Mouse (Mus musculus) Patski (cell line): Measurements from ENCODE around the gene Zeb2. TPM values are rescaled to one million over a fixed set of nuclear protein-coding genes. Genes with fewer than 3 reads are reported as not detected.

ENCODE experiments used
- ATAC-seq: fragments of 100-300 bp; one replicate; pipeline ENCODE4 v1.8.0; 2021
- CTCF ChIA-PET: fragments of 350-600 bp; sonication (Branson Sonifier 250); formaldehyde crosslinking; loops from one replicate; lab custom pipeline; 2022; ENCODE audit warnings: inconsistent platforms; lab: Charles Lee
- POLR2A ChIA-PET: fragments of 350-600 bp; sonication (Branson Sonifier 250); formaldehyde crosslinking; loops from one replicate; lab custom pipeline; 2022; ENCODE audit warnings: antibody characterized with exemption, inconsistent platforms; lab: Charles Lee
- DNase-seq: peaks from one replicate; pipeline ENCODE4 v3.0.0-alpha.2; 2011; ENCODE audit warnings: low read depth, low spot score
- H3K27me3 ChIP-seq: fragments of 371-371 bp; one replicate; pipeline ENCODE4 v1.5.1; 2021
- CTCF ChIP-seq: fragments of 100-300 bp; IDR thresholded peaks from one replicate; pipeline ENCODE4 v1.5.1; 2021
- in situ Hi-C: fragments of 300-500 bp; cut with MboI; formaldehyde crosslinking; loops from 3 replicates; pipeline ENCODE4 v1.11.1; 2018; ENCODE audit warnings: low pct_unique_long_range_greater_than_20kb, mixed read lengths
- polyA plus RNA-seq: library from polyadenylated mRNA; unstranded; gene quantifications from one replicate; pipeline ENCODE4 v1.2.3, GENCODE M21; 2021

Gene Zeb2
- 19.8 TPM for polyA plus RNA-seq

DNA sequence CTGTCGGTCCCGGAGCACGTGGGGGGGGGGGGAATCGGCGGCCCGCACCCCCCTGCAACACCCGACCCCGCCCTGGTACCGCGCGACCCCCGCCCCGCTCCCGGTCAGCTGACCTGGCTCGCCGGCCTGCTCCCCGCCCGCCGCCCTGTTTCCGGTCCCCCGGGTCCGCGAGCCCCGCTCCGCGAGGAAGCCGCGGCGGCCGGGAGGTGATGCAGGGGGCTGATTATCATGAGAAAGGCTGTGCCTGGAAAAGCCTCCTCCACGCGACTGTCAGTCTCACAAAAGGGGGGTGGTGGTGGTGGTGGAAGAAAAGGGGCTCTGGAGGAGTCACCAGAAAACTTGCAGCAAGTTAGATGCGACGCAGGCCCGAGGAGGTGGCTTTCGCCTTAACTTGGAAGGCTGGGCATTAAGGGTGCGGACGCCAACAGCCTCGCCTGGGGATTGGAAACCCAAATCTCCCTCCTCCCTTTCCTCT is at the start of gene Zeb2:
TSS of gene Zeb2 (minus strand) at position 309 of the 475 bp plus-strand sequence.
- in situ Hi-C loops, result loop anchor here (5.0 to 10.0 kb wide), 3 partner anchors 168 to 1330 kb away; no protein-coding TSS in a partner anchor
- no peak for DNase-seq
- no peaks in the 10 kb centered on the region for H3K27me3 ChIP-seq
- POLR2A ChIA-PET, result no interaction called here
- TF ChIP-seq CTCF, result no peak
- CTCF ChIA-PET, result no interaction called here
- ATAC-seq, result peak; percentile 51

DNA sequence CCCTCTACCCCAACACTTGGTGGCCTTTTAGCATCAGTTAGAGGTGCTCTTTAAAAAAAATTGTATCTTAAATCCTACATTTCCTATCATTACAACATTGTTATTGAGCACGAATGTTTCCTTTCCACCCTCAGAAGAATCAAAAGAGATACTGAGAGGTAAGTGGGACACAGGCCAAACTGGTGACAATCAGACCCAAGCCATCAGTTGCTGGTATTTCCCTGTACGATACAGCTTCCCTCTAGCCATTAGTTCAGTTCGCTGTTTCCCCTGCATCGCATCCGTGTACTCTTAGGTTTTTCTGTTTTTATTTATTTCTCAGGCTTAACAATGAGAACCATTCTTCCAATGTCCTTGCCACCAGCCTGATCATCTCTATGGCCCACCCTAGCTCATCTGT is 41.6 kb upstream of the Zeb2 start:
- no peak for TF ChIP-seq CTCF
- ATAC-seq (no peak), DNase-seq (no peak)
- CTCF ChIA-PET, result no interaction called here
- no peaks in the 10 kb centered on the region for H3K27me3 ChIP-seq
- in situ Hi-C loops, result no loop called here
- POLR2A ChIA-PET, result no interaction called here

DNA sequence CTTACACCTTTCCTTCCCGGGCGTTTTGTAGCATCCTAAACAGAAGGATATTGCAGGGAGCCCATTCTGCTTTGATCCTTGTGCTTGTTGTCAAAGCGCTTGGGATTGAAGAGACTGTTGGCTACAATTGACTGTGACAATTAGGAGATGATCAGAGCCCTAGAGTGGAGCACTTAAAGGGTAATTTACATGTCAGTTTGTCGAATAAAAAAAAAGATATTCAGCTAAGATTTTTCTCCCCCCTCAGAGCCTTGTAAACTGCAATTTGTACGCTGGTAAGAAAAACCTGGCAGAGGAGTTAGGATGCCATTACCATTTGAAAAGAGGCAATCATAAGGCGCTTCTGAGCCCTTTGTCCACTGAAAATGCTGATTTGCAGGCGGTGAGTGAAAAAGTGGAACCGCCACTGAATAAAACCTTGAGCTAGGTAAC is 41.2 kb upstream of the Zeb2 start:
- ATAC-seq (no peak), DNase-seq (no peak)
- POLR2A ChIA-PET, result no interaction called here
- no peaks in the 10 kb centered on the region for H3K27me3 ChIP-seq
- CTCF ChIA-PET, result interaction anchor here (0.9 kb wide), 1 partner anchor 25 kb away, joined by 3 read pairs; no protein-coding TSS in a partner anchor
- no peak for TF ChIP-seq CTCF
- in situ Hi-C loops, result no loop called here

DNA sequence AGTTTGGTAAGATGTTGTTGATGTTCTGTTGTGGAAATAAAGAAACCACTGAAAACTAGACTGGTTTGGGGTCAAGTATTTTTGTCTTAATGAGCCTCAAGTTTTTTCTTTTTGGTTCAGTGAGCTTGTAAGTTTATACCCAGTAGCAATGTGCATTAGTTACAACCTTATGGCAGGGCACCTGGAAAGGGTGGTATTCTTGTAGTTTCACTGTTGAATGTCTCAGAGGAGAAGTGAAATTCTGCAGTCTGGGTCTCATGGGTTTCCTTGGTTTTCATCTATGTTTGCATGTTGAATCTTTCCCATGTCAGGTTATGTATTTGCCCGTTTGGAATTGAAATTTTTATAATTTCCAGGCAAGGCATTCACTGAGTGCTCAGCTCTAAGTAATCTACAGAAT is 36.1 kb upstream of the Zeb2 start:
- CTCF ChIA-PET, result no interaction called here
- no peak for TF ChIP-seq CTCF
- in situ Hi-C loops, result no loop called here
- no peaks in the 10 kb centered on the region for H3K27me3 ChIP-seq
- ATAC-seq, result no peak
- no peak for DNase-seq
- POLR2A ChIA-PET, result no interaction called here

DNA sequence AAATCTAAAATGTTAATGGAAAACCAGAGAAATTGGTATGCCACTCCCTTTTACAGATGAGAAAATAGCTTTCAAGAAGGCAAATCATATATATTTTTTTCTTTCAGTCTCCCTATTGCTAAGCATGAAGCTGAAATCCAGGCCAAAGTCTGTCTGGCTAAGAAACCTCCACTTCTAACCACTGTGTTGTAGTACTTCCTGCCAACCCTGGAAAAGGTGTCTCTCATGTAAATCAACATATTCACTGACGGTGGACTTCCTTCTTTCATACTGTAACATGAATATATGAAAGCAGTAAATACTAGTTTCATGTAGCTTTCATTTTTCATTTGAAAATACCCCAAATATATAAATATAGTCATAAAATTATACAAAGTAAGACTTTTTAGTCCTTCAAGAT is 26.0 kb upstream of the Zeb2 start:
- ChIA-PET CTCF (no interaction called here), POLR2A (interaction anchor here (0.6 kb wide), 1 partner anchor 101 kb away, joined by 3 read pairs; no protein-coding TSS in a partner anchor)
- in situ Hi-C loops, result no loop called here
- no peaks in the 10 kb centered on the region for H3K27me3 ChIP-seq
- TF ChIP-seq CTCF, result no peak
- DNase-seq (no peak), ATAC-seq (no peak)

DNA sequence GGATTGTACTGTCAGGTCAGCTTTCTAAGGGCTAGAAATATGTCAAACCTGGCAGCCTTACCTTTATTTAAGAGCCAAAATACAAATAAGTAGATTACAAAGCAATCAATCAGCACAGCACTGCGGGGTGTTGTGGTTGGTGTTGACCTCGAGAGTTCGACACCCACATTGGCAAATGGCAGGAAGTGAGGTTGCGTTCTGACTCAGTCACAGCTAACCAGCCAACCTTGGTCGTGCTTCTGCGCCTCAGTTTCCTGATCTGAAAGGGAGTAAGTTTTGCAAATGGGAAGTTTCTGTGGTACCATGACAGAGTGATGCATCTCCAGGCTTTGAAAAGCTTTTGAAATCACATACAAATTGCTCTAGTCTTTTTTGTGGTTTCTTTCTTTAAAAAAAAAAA is 21.7 kb upstream of the Zeb2 start:
- POLR2A ChIA-PET, result no interaction called here
- ATAC-seq (no peak), DNase-seq (no peak)
- TF ChIP-seq CTCF, result no peak
- in situ Hi-C loops, result no loop called here
- no peaks in the 10 kb centered on the region for H3K27me3 ChIP-seq
- CTCF ChIA-PET, result interaction anchor here (1.5 kb wide), 1 partner anchor 9 kb away, joined by 3 read pairs; no protein-coding TSS in a partner anchor

DNA sequence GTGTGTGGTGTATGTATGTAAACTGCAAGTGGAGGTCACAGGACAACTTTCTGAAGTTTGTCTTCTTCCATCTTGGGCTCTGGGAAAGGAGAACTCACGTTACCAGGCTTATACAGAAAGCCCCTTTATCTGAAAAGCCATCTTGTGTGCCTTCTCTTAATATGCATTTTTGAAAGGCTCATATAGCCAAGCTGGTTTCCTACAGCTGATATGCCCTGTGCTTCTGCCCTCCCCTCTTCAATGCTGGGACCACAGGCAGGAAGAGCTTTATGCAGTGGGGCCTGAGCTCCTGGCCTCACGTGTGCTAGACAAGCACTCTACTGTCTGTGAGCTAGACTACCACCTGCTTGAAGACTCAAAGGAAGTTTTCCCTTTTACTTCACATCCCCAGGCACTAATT is 19.6 kb upstream of the Zeb2 start:
- POLR2A ChIA-PET, result no interaction called here

DNA sequence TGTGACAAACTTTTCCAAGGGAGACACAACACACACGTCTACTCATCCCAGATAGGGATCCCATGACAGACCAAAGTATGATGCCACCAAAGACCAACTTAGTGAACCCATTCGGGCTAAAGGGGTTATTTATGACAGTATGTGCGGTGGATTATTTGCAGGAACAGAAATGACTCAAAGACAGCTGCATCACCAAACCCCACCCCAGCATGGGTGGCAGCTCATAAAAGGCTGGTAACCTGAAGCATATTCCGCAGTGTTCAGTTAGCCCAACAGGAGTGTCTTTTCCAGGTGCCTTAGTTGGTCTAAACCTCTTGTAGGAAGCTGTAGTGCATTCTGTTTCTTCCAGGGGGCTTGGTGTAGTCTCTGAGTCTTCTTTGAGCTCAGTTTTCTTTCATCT is 16.0 kb upstream of the Zeb2 start:
- TF ChIP-seq CTCF, result no peak
- in situ Hi-C loops, result no loop called here
- ChIA-PET POLR2A (no interaction called here), CTCF (interaction anchor here (1.0 to 1.4 kb wide), 2 partner anchors 17 to 25 kb away, joined by 3 read pairs; no protein-coding TSS in a partner anchor)
- DNase-seq, result no peak
- no peak for ATAC-seq
- no peaks in the 10 kb centered on the region for H3K27me3 ChIP-seq

More for the DNA sequence above, 19.6 kb upstream of the Zeb2 start:
- in situ Hi-C loops, result no loop called here
- no peak for TF ChIP-seq CTCF
- DNase-seq, result no peak
- no peaks in the 10 kb centered on the region for H3K27me3 ChIP-seq
- CTCF ChIA-PET, result no interaction called here
- no peak for ATAC-seq

DNA sequence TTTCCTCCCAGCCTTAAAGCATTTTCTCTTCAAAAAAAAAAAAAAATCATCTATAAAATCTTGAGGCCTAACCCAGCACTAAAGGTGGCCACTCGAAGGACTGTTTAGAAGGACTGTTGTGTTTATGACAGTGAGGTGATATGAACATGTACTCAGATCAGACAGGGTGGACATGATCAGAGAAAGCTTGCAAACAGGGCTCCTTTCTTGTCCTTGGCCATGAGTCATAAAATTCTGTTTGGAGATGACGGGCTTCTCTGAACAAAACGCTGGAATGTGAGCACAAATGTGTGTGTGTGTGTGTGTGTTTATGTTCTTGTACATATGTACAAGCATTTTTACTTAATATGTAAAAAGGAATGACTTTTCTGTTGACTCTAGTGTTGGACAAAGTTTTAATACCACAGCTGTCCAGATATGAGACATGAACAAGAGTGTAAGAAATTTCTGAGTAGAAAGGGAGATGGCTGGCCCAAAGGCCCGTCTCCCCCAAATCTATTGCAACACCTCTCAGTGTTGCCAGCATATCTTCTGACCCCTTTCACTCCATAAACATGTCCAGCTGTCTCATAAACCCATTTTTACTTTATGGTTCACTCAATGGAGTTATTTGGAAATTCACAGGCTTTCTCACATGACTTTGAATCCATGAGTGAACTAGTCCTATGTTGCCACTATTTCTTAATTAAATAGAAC is 13.4 kb upstream of the Zeb2 start:
- ChIA-PET POLR2A (interaction anchor here (0.7 kb wide), 1 partner anchor 221 kb away, joined by 3 read pairs; no protein-coding TSS in a partner anchor), CTCF (no interaction called here)
- in situ Hi-C loops, result no loop called here
- DNase-seq (no peak), ATAC-seq (no peak)
- H3K27me3 ChIP-seq, result no peaks in the 10 kb centered on the region
- no peak for TF ChIP-seq CTCF

DNA sequence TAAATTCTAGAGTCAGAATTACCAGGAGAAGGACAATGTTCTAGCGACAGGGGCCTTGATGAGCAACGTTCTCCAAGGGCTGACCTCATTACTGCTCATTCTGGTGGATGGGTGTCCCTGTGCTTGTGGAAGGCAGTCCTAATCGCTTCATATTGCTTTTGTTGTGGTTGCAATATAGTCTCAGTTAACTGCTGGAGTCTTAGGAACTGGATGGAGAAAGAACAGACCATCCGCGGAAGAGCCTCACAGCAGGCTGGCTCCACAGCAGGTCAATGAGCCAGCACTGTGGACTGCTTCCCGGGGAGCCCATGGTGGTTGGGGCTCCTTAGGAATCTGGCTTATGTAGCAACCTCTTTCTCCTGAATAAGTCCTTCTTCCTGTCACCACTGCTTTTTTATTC is 12.4 kb upstream of the Zeb2 start:
- in situ Hi-C loops, result no loop called here
- ATAC-seq (no peak), DNase-seq (no peak)
- no peak for TF ChIP-seq CTCF
- ChIA-PET CTCF (no interaction called here), POLR2A (no interaction called here)
- H3K27me3 ChIP-seq, result no peaks in the 10 kb centered on the region

DNA sequence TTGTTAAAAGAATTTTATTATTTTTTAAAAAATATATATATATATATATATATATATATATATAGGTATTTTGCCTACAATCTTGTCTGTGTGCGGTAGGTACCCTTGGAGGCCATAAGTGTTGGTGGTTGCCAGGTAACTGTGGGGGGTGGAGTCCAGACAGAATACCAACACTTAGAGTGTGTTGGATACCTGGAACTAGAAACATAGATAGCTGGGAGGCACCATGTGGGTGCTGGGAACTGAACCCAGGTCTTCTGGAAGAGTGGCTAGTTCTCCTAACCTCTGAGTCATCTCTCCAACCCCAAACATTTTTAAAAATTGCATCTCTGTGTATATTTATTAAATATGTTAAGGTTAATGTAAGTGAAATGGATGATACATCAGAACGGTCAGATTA is 11.5 kb upstream of the Zeb2 start:
- no peak for DNase-seq
- in situ Hi-C loops, result no loop called here
- no peak for ATAC-seq
- TF ChIP-seq CTCF, result no peak
- no peaks in the 10 kb centered on the region for H3K27me3 ChIP-seq
- CTCF ChIA-PET, result no interaction called here
- POLR2A ChIA-PET, result no interaction called here
